Mouse (Mus musculus) limb, embryonic 11.5 days (tissue): ENCODE data around the gene Kcnj2. TPM values are rescaled to one million over a fixed set of nuclear protein-coding genes. Genes with fewer than 3 reads are reported as not detected.

Experiments used
- ATAC-seq: fragments of 200-750 bp; cut with Nextera tagmentation; 2 replicates; pipeline ENCODE4 v1.8.0; 2017; ENCODE audit warnings: low read depth; ENCODE audit not compliant: insufficient number of reproducible peaks, low FRiP score, low TSS enrichment
- DNase-seq: peaks from one replicate; pipeline ENCODE4 v3.0.0-alpha.2; 2015; ENCODE audit warnings: low spot score
- H3K27ac ChIP-seq: fragments of 300-500 bp; sonication (generic); replicated peaks from 2 replicates; pipeline ENCODE4 v1.5.1; 2014; ENCODE audit warnings: low read depth, mild to moderate bottlenecking, low read length
- H3K27me3 ChIP-seq: fragments of 300-500 bp; sonication (generic); 2 replicates; pipeline ENCODE4 v1.6.1; 2014; ENCODE audit warnings: mild to moderate bottlenecking, low read length, mixed read lengths; ENCODE audit not compliant: control insufficient read depth, insufficient read depth
- H3K36me3 ChIP-seq: fragments of 300-500 bp; sonication (generic); 2 replicates; pipeline ENCODE4 v1.6.1; 2014; ENCODE audit warnings: mild to moderate bottlenecking, low read length, moderate library complexity, mixed read lengths; ENCODE audit not compliant: control insufficient read depth, insufficient read depth
- H3K4me1 ChIP-seq: fragments of 300-500 bp; sonication (generic); 2 replicates; pipeline ENCODE4 v1.6.1; 2014; ENCODE audit warnings: low read length, mixed read lengths; ENCODE audit not compliant: control insufficient read depth, insufficient read depth
- H3K4me2 ChIP-seq: fragments of 300-500 bp; sonication (generic); 2 replicates; pipeline ENCODE4 v1.6.1; 2014; ENCODE audit warnings: low read depth, mild to moderate bottlenecking, moderate library complexity; ENCODE audit not compliant: severe bottlenecking
- H3K4me3 ChIP-seq: fragments of 300-500 bp; sonication (generic); 2 replicates; pipeline ENCODE4 v1.5.1; 2014; ENCODE audit warnings: low read depth, low read length
- H3K9ac ChIP-seq: fragments of 300-500 bp; sonication (generic); 2 replicates; pipeline ENCODE4 v1.6.1; 2014; ENCODE audit warnings: mild to moderate bottlenecking, low read length
- H3K9me3 ChIP-seq: fragments of 300-500 bp; sonication (generic); 2 replicates; pipeline ENCODE4 v1.6.1; 2016; ENCODE audit warnings: low read length; ENCODE audit not compliant: control insufficient read depth
- WGBS: fragments of 180-500 bp; shearing (Covaris S2); extraction: QIAGEN DNeasy Blood & Tissue Kit; methylation state at CpG from one replicate; pipeline ENCODE4 v1.1.7; 2014; 5-methylcytosine and 5-hydroxymethylcytosine counted together
- polyA plus RNA-seq: library from polyadenylated mRNA; unstranded; fragments of >200 nt; fragmentation: Nextera tagmentation; extraction: Ambion mirVana; gene quantifications from 2 replicates; pipeline ENCODE4 v1.2.1, GENCODE M21; 2014

Kcnj2 gene
- 1.4 and 1.8 TPM in 2 replicates for polyA plus RNA-seq

DNA sequence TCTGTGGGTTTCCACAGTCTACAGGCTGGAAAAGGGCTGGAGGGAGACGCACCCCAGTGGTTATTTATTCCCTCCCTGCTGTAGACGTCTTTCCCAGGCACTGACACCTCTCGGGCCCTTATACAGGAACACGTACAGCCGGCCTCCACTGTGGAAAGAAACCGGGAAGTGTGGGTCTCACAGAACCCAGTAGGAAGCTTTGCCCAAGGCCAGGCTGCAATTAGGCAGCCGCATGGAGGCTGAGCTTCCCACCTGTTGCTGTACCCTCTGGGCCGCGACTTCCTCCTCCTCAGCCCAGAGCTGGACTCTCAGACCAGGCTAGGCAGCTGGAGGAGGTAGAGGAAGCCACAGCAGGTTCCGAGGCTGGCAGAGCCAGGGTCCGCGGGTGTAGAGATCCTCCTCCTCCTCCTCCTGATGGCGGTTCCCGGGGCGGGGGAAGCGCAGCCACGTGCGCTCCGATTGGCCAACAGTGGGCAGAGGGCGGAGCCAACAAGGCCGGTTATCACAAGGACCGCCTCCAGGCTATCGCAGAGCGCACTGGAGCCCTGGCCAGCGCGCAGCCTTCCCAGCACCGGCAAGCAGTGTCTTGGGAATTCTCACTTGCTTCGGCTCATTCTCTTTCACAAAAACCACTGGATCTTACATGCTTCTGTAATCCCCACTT lies at the start of gene Kcnj2:
Gene Kcnj2 (plus strand): TSS at position 530 of the 664 bp plus-strand sequence.
- H3K4me2 ChIP-seq = peak within 1 kb of the TSS; percentile 94
- WGBS = 0% methylated on average over 23 of the region's 28 CpGs
- no peaks in the 10 kb centered on the region for H3K4me1 ChIP-seq
- H3K9me3 ChIP-seq = no peaks in the 10 kb centered on the region
- no peaks in the 10 kb centered on the region for H3K27me3 ChIP-seq
- peak; percentile 99 for ATAC-seq
- H3K9ac ChIP-seq = peak within 1 kb of the TSS; percentile 45
- H3K27ac ChIP-seq = no peak within 1 kb of the TSS
- peak within 1 kb of the TSS; percentile 56 for H3K4me3 ChIP-seq
- DNase-seq = peak; percentile 93
- no peaks in the 10 kb centered on the region for H3K36me3 ChIP-seq

DNA sequence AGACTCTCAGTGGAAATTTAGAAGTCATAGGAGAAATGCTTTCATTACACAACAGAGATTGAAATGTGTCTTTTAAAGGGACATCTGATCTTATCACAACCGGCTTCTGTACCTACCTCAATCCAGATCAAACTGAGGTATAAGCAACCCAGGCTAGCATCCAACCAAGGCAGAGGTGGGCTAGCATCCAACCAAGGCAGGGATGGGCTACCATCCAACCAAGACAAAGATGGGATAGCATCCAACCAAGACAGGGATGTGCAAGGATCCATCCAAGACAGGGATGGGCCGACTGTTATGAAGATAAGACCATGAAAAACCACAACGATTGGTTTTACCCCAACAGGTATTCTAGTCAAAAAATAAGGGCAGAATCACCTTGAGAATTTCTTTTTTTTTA lies 49.8 kb upstream of the Kcnj2 start:
- no peaks in the 10 kb centered on the region for H3K36me3 ChIP-seq
- no peak overlapping the region for H3K27ac ChIP-seq
- H3K4me3 ChIP-seq = no peak overlapping the region
- H3K4me2 ChIP-seq = no peak overlapping the region
- H3K4me1 ChIP-seq = no peaks in the 10 kb centered on the region
- H3K27me3 ChIP-seq = no peaks in the 10 kb centered on the region
- DNase-seq (no peak), ATAC-seq (no peak)
- H3K9me3 ChIP-seq = no peaks in the 10 kb centered on the region
- H3K9ac ChIP-seq = no peak overlapping the region
- 89% methylated on average over 3 of the region's 3 CpGs for WGBS

DNA sequence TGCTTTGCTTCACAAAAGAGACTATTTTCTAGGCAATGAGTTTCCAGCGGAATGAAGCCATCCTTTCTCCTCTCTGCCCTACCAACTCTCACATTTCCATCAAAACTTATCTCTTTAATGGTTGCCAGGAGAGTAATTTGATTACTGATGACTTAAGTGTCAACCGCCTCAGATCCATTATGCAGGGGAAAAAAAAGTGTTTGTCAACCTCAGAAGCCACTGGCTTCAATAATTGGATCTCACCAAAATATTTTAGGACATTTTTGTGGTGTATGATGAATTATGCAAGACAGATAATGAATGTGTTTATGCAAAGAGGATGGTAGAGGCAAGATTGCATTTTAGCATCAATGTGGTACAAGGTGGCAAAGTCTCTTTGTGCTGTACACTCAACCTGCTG lies 45.8 kb upstream of the Kcnj2 start:
- H3K9ac ChIP-seq = no peak overlapping the region
- H3K4me1 ChIP-seq = no peaks in the 10 kb centered on the region
- H3K27me3 ChIP-seq = no peaks in the 10 kb centered on the region
- no peaks in the 10 kb centered on the region for H3K9me3 ChIP-seq
- no peak overlapping the region for H3K4me2 ChIP-seq
- DNase-seq (no peak), ATAC-seq (no peak)
- WGBS = 53% methylated on average over 2 of the region's 2 CpGs
- H3K27ac ChIP-seq = no peak overlapping the region
- no peaks in the 10 kb centered on the region for H3K36me3 ChIP-seq
- H3K4me3 ChIP-seq = no peak overlapping the region

DNA sequence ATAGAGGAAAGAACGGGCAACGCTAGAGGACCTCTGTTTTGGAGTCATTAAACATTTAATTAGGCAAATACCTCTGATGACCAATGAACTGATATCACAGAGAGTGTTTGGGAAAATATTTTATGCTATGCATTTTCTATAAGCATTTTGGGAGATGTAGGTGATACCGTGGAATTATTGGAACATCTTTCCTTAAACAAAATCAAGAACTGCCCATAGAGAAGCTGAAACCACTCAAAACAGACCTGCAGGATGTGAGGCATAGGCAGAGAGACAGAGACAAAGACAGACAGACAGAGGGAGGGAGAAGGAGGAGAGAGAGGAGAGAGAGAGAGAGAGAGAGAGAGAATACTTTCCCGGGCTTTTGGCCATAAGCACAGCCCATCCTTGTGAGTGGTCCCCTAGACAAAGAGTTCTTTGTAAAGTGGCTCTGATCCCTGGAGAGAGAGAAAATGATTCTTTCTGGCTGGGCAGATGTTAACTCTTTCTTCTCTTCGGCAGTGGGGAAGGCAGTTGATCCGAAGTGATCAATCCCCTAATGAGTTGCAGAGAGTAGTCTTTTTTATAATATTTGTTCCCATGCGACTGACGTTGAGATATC lies 43.2 kb upstream of the Kcnj2 start:
- WGBS = 74% methylated on average over 8 of the region's 8 CpGs
- no peaks in the 10 kb centered on the region for H3K36me3 ChIP-seq
- no peak overlapping the region for H3K27ac ChIP-seq
- H3K4me2 ChIP-seq = no peak overlapping the region
- H3K4me3 ChIP-seq = no peak overlapping the region
- no peak for ATAC-seq
- no peaks in the 10 kb centered on the region for H3K9me3 ChIP-seq
- DNase-seq = no peak
- no peak overlapping the region for H3K9ac ChIP-seq
- H3K27me3 ChIP-seq = no peaks in the 10 kb centered on the region
- no peaks in the 10 kb centered on the region for H3K4me1 ChIP-seq

DNA sequence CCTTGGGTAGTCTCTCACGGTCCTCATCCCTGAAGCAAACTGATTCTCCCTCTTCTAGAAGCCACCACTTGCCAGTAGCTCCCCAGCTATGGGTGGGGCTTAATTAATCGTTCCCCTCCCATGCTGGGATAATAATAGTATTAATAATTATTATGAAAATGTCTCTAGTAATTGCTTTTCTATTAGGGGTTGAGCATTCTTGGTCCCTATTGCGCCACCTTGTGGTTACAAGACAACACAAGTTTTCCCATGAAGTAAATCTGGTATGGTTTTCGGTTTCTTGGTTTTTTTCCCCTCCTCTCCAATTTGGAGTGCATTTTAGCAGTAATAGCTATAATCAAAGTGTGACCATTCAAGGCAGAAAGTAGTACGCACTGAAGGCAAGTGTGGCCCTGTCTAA lies 23.8 kb upstream of the Kcnj2 start:
- Histone ChIP-seq H3K4me1 (no peaks in the 10 kb centered on the region), H3K36me3 (no peaks in the 10 kb centered on the region), H3K4me2 (no peak overlapping the region), H3K4me3 (no peak overlapping the region), H3K9ac (no peak overlapping the region), H3K27ac (no peak overlapping the region), H3K9me3 (no peaks in the 10 kb centered on the region), H3K27me3 (no peaks in the 10 kb centered on the region)
- 47% methylated on average over 5 of the region's 5 CpGs for WGBS
- DNase-seq (no peak), ATAC-seq (no peak)

DNA sequence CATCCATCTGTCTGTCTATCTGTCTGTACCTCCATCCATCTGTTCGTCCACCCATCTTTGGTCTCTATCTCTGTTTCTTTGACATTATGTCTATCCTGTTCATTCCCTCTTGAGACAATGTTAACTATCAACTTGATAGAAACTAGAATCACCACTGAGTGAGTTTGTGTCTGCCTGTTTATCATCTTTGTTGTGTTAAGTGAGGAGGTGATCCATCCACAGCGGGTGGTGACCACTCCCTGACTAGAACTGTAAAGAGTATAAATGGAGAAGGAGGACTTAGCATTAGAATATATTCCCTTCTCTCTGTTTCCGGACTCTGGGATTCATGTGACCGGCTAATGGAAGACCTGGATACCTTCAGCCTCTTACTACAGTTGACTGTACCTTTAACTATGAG lies 22.7 kb upstream of the Kcnj2 start:
- H3K9ac ChIP-seq = no peak overlapping the region
- H3K4me3 ChIP-seq = no peak overlapping the region
- no peaks in the 10 kb centered on the region for H3K27me3 ChIP-seq
- H3K4me2 ChIP-seq = no peak overlapping the region
- WGBS = 81% methylated on average over 4 of the region's 4 CpGs
- H3K4me1 ChIP-seq = no peaks in the 10 kb centered on the region
- no peaks in the 10 kb centered on the region for H3K36me3 ChIP-seq
- H3K27ac ChIP-seq = no peak overlapping the region
- DNase-seq = no peak
- H3K9me3 ChIP-seq = no peaks in the 10 kb centered on the region
- ATAC-seq = no peak

DNA sequence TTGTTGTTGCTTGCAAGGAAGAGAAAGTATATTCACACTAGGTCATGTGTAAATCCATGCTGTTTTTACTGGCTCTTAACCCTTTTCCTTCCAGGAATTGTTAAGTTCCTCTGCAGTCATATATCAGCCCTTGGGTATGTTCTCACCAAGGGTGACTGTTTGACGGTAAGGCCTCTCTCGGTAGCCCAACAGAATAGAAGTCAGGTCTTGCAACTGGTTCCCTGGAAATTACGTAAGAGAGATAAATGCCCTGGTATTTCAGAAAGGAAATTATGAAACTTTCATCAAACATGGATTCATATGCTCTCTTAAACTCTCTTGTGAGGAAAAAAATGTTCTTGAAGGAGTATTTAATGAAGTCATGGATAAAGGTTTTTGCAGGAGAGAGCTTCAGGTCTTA lies 11.7 kb upstream of the Kcnj2 start:
- Histone ChIP-seq H3K4me3 (no peak overlapping the region), H3K4me2 (no peak overlapping the region), H3K4me1 (no peaks in the 10 kb centered on the region), H3K9ac (no peak overlapping the region), H3K27ac (no peak overlapping the region), H3K27me3 (no peaks in the 10 kb centered on the region), H3K36me3 (no peaks in the 10 kb centered on the region), H3K9me3 (no peaks in the 10 kb centered on the region)
- DNase-seq = no peak
- no peak for ATAC-seq
- 84% methylated on average over 3 of the region's 3 CpGs for WGBS

DNA sequence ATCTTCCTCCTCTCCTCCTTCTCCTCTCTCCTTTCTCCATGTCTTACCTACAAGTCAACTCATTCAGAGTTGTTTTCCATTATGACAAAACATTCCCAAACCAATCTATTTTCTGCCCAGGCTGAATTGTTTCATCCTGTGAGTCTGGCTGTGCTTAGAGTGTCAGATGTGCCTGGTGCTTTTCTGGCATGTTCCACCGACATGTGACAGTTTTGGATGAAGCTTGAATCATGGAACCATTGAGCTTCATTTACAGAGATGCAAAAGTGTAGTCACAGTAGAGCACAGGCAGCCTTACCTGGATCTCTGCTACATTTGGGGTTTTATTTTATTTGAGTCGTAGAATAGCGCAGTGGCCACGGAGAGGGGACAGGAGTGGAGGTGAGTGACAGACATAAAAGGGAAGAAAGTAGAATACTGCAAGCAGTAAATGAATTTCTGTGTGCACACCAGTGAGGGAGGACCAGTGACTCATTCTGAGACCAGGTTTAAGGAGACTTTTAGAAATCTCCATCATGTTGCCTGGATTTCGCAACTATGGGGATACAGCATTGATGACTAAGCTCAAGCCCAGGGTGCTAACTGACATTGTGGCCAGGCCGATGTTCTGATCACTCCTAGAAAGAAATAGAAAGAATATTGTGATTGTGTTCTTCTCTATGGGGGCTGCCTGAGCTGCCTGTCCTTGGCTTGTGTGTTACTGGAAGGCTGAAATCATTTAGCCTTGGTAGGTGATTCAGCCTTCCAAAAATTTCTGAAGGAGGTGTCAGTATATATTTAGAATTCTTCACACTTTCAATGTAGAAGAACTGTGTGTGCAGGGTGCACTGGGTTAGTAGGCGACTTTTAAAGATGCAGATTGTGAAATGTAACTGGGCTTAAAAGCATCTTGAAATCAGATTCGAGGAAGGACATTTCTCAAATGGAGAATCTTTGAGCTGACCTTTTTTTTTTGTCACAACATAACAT lies 10.8 kb upstream of the Kcnj2 start:
- Histone ChIP-seq H3K36me3 (no peaks in the 10 kb centered on the region), H3K4me3 (no peak overlapping the region), H3K27ac (no peak overlapping the region), H3K4me1 (no peaks in the 10 kb centered on the region), H3K4me2 (no peak overlapping the region), H3K9ac (no peak overlapping the region), H3K9me3 (no peaks in the 10 kb centered on the region), H3K27me3 (no peaks in the 10 kb centered on the region)
- no peak for ATAC-seq
- DNase-seq = no peak
- 90% methylated on average over 8 of the region's 8 CpGs for WGBS
